ENCODE assay signal across 8 mouse cellular contexts in the genomic region with DNA sequence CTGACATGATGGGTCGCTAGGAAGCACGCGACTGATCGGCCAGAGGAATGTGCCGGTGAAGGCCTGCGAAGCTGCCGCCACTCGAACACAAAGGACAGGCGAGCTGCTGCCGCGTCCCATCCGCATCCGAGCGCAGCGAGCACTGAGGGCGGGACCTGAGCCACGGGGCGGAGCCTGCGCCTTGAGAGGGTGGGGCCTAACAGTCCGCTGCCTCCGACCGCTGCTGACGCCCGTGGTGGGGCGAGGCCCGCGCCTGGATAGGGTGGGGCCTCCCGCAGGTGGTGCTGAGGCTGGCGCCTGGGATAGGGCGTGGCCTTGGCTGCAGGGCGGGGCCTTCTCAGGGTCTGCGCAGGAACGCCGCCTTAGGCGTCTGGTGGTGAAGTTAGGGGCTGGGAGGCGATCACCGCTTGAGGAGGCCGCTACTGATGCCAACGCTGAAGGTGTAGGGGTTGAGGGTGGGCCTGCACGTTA. TPM values are rescaled to one million over a fixed set of nuclear protein-coding genes. Genes with fewer than 3 reads are reported as not detected.
DNase-seq lines count a peak whose midpoint lies in the region; ATAC-seq and TF ChIP-seq lines count a peak whose summit lies in the region.

A gene (minus strand): TSS at position 147 of the 471 bp plus-strand sequence.

- WGBS in bone marrow, adult 2 months, result under 1% methylated on average over 40 of the region's 40 CpGs
- 0% methylated on average over 40 of the region's 40 CpGs for WGBS in embryonic facial prominence, embryonic 15.5 days
- under 1% methylated on average over 40 of the region's 40 CpGs for WGBS in limb, embryonic 14.5 days
- under 1% methylated on average over 35 of the region's 40 CpGs for WGBS in midbrain, postnatal 0 days

- peak; percentile 97 for DNase-seq in 416B (ENCODE audit: low read depth)
- peak; percentile 96 for DNase-seq in heart, adult 8-10 months (ENCODE audit: low spot score)
- DNase-seq in kidney, adult 9 months, result peak; percentile 98
- peak; percentile 95 for DNase-seq in limb, embryonic 14.5 days (ENCODE audit: low spot score)
- DNase-seq in midbrain, postnatal 0 days (ENCODE audit: low spot score), result peak; percentile 95
- DNase-seq in spleen, postnatal 14 days (ENCODE audit: low spot score in 2 of 2), result peak; percentile 96

- H3K4me2 ChIP-seq in embryonic facial prominence, embryonic 15.5 days (replicated peaks), result peak within 1 kb of the TSS; percentile 87
- peak within 1 kb of the TSS; percentile 82 for H3K4me2 ChIP-seq in limb, embryonic 14.5 days (replicated peaks; ENCODE audit: low read depth, low read length, severe bottlenecking)
- peak within 1 kb of the TSS; percentile 80 for H3K4me2 ChIP-seq in midbrain, postnatal 0 days (ENCODE audit: low read depth, low read length, poor library complexity, severe bottlenecking)

- H3K9me3 ChIP-seq in embryonic facial prominence, embryonic 15.5 days (replicated peaks), result no peaks in the 10 kb centered on the region
- no peaks in the 10 kb centered on the region for H3K9me3 ChIP-seq in limb, embryonic 14.5 days (ENCODE audit: control insufficient read depth, low read length)
- no peaks in the 10 kb centered on the region for H3K9me3 ChIP-seq in midbrain, postnatal 0 days (ENCODE audit: low read length)

- peak; percentile 92 for TF ChIP-seq POLR2A in bone marrow, adult 2 months (IDR thresholded peaks at IDR 0.05; ENCODE audit: borderline replicate concordance, control insufficient read depth, low read depth, low read length)
- TF ChIP-seq POLR2A in limb, embryonic 14.5 days (IDR thresholded peaks at IDR 0.05; ENCODE audit: borderline replicate concordance, extremely low read depth, insufficient read depth, insufficient read length), result peak; percentile 99

- peak within 1 kb of the TSS; percentile 93 for H3K9ac ChIP-seq in embryonic facial prominence, embryonic 15.5 days
- H3K9ac ChIP-seq in limb, embryonic 14.5 days (ENCODE audit: low read depth, low read length, severe bottlenecking), result peak within 1 kb of the TSS; percentile 92
- peak within 1 kb of the TSS; percentile 94 for H3K9ac ChIP-seq in midbrain, postnatal 0 days (replicated peaks; ENCODE audit: low read length, poor library complexity, severe bottlenecking)

- H3K4me3 ChIP-seq in bone marrow, adult 2 months (replicated peaks; ENCODE audit: control insufficient read depth, low read depth, low read length), result peak within 1 kb of the TSS; percentile 83
- H3K4me3 ChIP-seq in embryonic facial prominence, embryonic 15.5 days (replicated peaks), result peak within 1 kb of the TSS; percentile 99
- peak within 1 kb of the TSS; percentile 81 for H3K4me3 ChIP-seq in limb, embryonic 14.5 days (replicated peaks; ENCODE audit: low read length)
- peak within 1 kb of the TSS; percentile 90 for H3K4me3 ChIP-seq in midbrain, postnatal 0 days (ENCODE audit: low read depth, low read length)

- H3K36me3 ChIP-seq in embryonic facial prominence, embryonic 15.5 days, result peaks cover 12% of the 10 kb centered on the region
- H3K36me3 ChIP-seq in limb, embryonic 14.5 days (ENCODE audit: control insufficient read depth, insufficient read depth, low read length), result peaks cover 17% of the 10 kb centered on the region
- H3K36me3 ChIP-seq in midbrain, postnatal 0 days (ENCODE audit: insufficient read depth, low read length), result peaks cover 14% of the 10 kb centered on the region

- H3K4me1 ChIP-seq in bone marrow, adult 2 months (ENCODE audit: control insufficient read depth, insufficient read depth, low read length), result no peaks in the 10 kb centered on the region
- H3K4me1 ChIP-seq in embryonic facial prominence, embryonic 15.5 days, result peaks cover 30% of the 10 kb centered on the region
- peaks cover 24% of the 10 kb centered on the region for H3K4me1 ChIP-seq in limb, embryonic 14.5 days (ENCODE audit: control insufficient read depth, insufficient read depth, low read length)
- peaks cover 14% of the 10 kb centered on the region; the same call in 1 of the 2 replicates for H3K4me1 ChIP-seq in midbrain, postnatal 0 days (ENCODE audit: insufficient read depth, low read length)

- ATAC-seq in embryonic facial prominence, embryonic 15.5 days (ENCODE audit: insufficient number of reproducible peaks, low FRiP score, low TSS enrichment, low read depth), result peak; percentile 95
- peak; percentile 91 for ATAC-seq in limb, embryonic 14.5 days (ENCODE audit: low FRiP score, low read depth)
- peak; percentile 91 for ATAC-seq in midbrain, postnatal 0 days (ENCODE audit: low FRiP score)

- no peaks in the 10 kb centered on the region for H3K27me3 ChIP-seq in embryonic facial prominence, embryonic 15.5 days
- H3K27me3 ChIP-seq in limb, embryonic 14.5 days (ENCODE audit: control insufficient read depth, insufficient read depth, low read length), result no peaks in the 10 kb centered on the region
- no peaks in the 10 kb centered on the region for H3K27me3 ChIP-seq in midbrain, postnatal 0 days (ENCODE audit: insufficient read depth, low read length)

- TF ChIP-seq CTCF in bone marrow, adult 2 months (IDR thresholded peaks at IDR 0.05; ENCODE audit: control insufficient read depth, insufficient read depth, low read length), result no peak
- no peak for TF ChIP-seq CTCF in midbrain, postnatal 0 days (IDR thresholded peaks at IDR 0.05)

- peak within 1 kb of the TSS; percentile 95 for H3K27ac ChIP-seq in bone marrow, adult 2 months (ENCODE audit: control insufficient read depth, insufficient read depth, low read depth, low read length, poor library complexity)
- H3K27ac ChIP-seq in embryonic facial prominence, embryonic 15.5 days (replicated peaks), result peak within 1 kb of the TSS; percentile 99
- H3K27ac ChIP-seq in limb, embryonic 14.5 days (replicated peaks; ENCODE audit: low read depth, low read length), result peak within 1 kb of the TSS; percentile 96
- peak within 1 kb of the TSS; percentile 98 for H3K27ac ChIP-seq in midbrain, postnatal 0 days (ENCODE audit: low read depth, low read length)

RNA-seq across cellular contexts. Expression of the gene that starts here (rescaled TPM):
- polyA plus RNA-seq in bone marrow, adult 2 months (2011; ENCODE audit: insufficient read depth, insufficient read length, low replicate concordance, missing spikeins), result 12.5 and 29.8 TPM in 2 replicates
- polyA plus RNA-seq in embryonic facial prominence, embryonic 15.5 days (2015; fragmentation: Nextera tagmentation; extraction: Ambion mirVana), result 80.2 and 82.4 TPM in 2 replicates
- 10 to 100 TPM; 17.1 to 25.6 (median 19.4) TPM for total RNA-seq in heart, adult 8-10 months (2022)
- 184 and 247 TPM in 2 replicates for polyA plus RNA-seq in limb, embryonic 14.5 days (2012; rRNA removed)
- polyA plus RNA-seq in limb, embryonic 14.5 days (2014; fragmentation: Nextera tagmentation; extraction: Ambion mirVana), result 91.8 and 103 TPM in 2 replicates
- 126 and 127 TPM in 2 replicates for total RNA-seq in midbrain, postnatal 0 days (2014; rRNA removed)
- polyA plus RNA-seq in midbrain, postnatal 0 days (2015; fragmentation: Nextera tagmentation; extraction: Ambion mirVana), result 75.1 and 86.0 TPM in 2 replicates

Comparison
In these comparisons a context has a peak if more than half of its experiments do, and no peak if none do; other contexts are left out.
1. Peak in every context shown above with its lines: DNase-seq, ATAC-seq, H3K4me3 ChIP-seq and H3K27ac ChIP-seq.